Mouse (Mus musculus) heart, embryonic 10.5 days (tissue): Measurements from ENCODE around the gene Dnajc25. TPM values are rescaled to one million over a fixed set of nuclear protein-coding genes. Genes with fewer than 3 reads are reported as not detected.

Source experiments
- DNase-seq: peaks from one replicate; pipeline ENCODE4 v3.0.0-alpha.2; 2017; ENCODE audit warnings: low spot score
- H3K27ac ChIP-seq: fragments of 300-500 bp; sonication (generic); 2 replicates; pipeline ENCODE4 v1.5.1; 2016; ENCODE audit warnings: mild to moderate bottlenecking
- H3K27me3 ChIP-seq: fragments of 300-500 bp; sonication (generic); 2 replicates; pipeline ENCODE4 v1.6.1; 2016; ENCODE audit warnings: mild to moderate bottlenecking; ENCODE audit not compliant: poor library complexity, insufficient read depth, severe bottlenecking
- H3K36me3 ChIP-seq: fragments of 300-500 bp; sonication (generic); 2 replicates; pipeline ENCODE4 v1.6.1; 2016; ENCODE audit warnings: mild to moderate bottlenecking, moderate library complexity
- H3K4me1 ChIP-seq: fragments of 300-500 bp; sonication (generic); 2 replicates; pipeline ENCODE4 v1.6.1; 2016; ENCODE audit warnings: mild to moderate bottlenecking
- H3K4me3 ChIP-seq: fragments of 300-500 bp; sonication (generic); 2 replicates; pipeline ENCODE4 v1.5.1; 2016; ENCODE audit warnings: mild to moderate bottlenecking, moderate library complexity
- H3K9me3 ChIP-seq: fragments of 300-500 bp; sonication (generic); 2 replicates; pipeline ENCODE4 v1.6.1; 2016; ENCODE audit warnings: mild to moderate bottlenecking, moderate library complexity
- WGBS: fragments of 180-500 bp; shearing (Covaris S2); methylation state at CpG from one replicate; pipeline ENCODE4 v1.1.7; 2016; 5-methylcytosine and 5-hydroxymethylcytosine counted together
- polyA plus RNA-seq: library from polyadenylated mRNA; unstranded; fragments of >200 nt; fragmentation: Nextera tagmentation; extraction: Ambion mirVana; gene quantifications from 2 replicates; pipeline ENCODE4 v1.2.1, GENCODE M21; 2016

The Dnajc25 gene
- polyA plus RNA-seq, result 7.4 and 11.4 TPM in 2 replicates

DNA sequence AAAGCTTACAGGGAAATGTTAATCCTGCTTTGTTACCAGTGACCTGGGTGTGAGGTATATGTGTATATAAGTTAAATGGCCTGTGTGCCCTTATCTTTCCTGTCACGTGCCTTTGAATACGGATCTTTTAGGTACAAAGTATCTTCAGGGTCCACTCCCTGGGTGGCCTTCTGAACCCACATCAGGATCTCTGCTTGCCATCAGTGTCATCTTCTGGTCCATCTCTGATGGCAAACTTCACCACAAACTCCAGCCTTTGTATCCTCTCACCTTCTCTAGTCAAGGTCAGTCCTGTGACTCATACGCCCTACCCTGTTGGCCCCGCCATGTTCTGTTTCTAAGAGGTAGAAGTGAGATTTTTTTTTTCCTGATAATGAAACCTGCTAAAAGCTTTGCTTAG, at the start of gene Dnajc25:
Dnajc25 (plus strand) TSS at position 301 of the 400 bp plus-strand sequence.
- no peak within 1 kb of the TSS for H3K4me3 ChIP-seq
- DNase-seq, result no peak
- peaks cover 30% of the 10 kb centered on the region for H3K4me1 ChIP-seq
- H3K36me3 ChIP-seq, result no peaks in the 10 kb centered on the region
- WGBS, result 72% methylated on average over 4 of the region's 4 CpGs
- no peak within 1 kb of the TSS for H3K27ac ChIP-seq
- no peaks in the 10 kb centered on the region for H3K9me3 ChIP-seq
- H3K27me3 ChIP-seq, result peaks cover 23% of the 10 kb centered on the region

DNA sequence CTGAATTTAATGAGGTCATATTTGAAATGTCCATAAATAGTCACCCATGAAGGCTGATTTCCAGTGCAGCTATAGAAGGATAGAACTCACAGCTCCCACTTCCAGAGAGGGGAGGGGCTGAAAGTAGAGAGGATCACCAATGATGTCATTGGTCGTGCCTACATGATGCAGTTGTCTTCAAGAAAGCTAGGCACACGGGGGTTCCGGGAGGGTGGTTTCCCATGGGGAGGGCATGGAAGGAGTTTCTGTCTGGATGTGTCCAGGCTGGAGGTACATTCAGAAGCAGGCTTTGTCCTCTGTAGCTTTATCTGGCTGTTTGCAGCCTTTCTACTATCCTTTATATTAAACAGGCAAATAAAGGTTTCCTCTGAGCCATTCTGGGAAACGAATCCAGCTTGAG, 46.5 kb upstream of the Dnajc25 start:
- H3K4me3 ChIP-seq, result no peak overlapping the region
- 76% methylated on average over 4 of the region's 4 CpGs for WGBS
- H3K27me3 ChIP-seq, result peaks cover 26% of the 10 kb centered on the region
- no peaks in the 10 kb centered on the region for H3K36me3 ChIP-seq
- H3K27ac ChIP-seq, result no peak overlapping the region
- peaks cover 4% of the 10 kb centered on the region; the same call in 1 of the 2 replicates for H3K4me1 ChIP-seq
- peak; percentile 56 for DNase-seq
- no peaks in the 10 kb centered on the region for H3K9me3 ChIP-seq

DNA sequence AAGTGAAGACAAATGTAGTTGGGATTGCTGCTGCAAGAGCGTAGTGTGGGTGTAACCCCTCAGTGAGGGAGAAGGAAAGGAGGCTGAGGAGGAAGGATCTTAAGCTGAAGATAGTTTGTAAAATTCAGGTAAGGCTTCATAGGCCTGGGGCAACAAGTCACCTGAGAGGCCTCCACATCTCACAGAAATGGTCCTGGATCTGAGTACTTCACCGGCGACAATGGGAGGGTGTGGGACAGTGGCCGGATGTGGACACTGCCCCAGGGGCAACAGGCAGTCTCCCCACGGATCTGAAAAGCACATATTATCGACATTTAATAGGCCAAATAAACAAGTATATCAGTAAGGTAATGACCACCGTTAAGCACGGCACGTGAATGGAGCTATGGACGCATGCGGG, 42.2 kb upstream of the Dnajc25 start:
- no peaks in the 10 kb centered on the region for H3K27me3 ChIP-seq
- 86% methylated on average over 11 of the region's 11 CpGs for WGBS

DNA sequence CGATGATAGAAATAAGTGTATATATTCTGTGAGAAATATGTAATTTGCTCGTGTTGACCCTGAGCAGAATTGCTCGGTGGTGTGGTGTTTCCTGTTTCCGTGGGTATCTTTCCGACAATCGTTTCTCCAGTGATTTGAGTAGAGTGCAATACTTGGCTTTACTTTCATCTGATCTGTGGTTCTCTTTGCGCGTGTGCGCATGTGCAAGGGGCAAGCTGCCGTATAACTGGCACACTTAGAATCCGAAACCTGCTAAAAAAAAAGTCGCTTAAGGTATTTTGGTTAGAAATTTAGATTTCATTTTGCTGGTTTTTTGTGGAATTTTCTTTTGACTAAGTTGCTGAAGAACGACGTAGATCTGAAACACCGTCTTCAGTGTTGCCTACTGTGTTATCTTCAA, 33.1 kb upstream of the Dnajc25 start:
- Histone ChIP-seq H3K9me3 (no peaks in the 10 kb centered on the region), H3K4me1 (no peaks in the 10 kb centered on the region), H3K27me3 (no peaks in the 10 kb centered on the region), H3K27ac (no peak overlapping the region), H3K4me3 (no peak overlapping the region), H3K36me3 (no peaks in the 10 kb centered on the region)
- no peak for DNase-seq
- 87% methylated on average over 15 of the region's 15 CpGs for WGBS

More for the DNA sequence above, 42.2 kb upstream of the Dnajc25 start:
- Histone ChIP-seq H3K4me3 (no peak overlapping the region), H3K27ac (no peak overlapping the region), H3K4me1 (no peaks in the 10 kb centered on the region), H3K36me3 (no peaks in the 10 kb centered on the region), H3K9me3 (no peaks in the 10 kb centered on the region)
- DNase-seq, result peak; percentile 68

DNA sequence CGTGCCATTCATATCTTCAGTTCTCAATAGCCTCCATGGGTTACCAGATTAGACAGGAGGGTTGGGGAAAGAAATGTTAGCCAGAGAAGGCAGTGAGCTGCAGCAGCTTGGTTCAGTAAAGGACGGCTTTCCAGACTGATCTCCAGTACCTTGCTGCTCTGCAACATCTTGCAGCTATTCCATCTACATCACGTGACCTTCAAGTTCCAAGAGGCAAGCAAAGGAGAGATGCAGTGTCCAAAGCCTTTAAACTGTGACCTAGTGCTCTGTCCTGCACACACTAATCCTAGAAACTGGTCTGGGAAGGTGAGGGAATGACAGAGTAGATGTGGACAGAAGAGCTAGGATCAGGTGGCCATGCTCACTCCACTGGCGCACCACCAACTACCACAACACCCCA, 31.6 kb upstream of the Dnajc25 start:
- no peaks in the 10 kb centered on the region for H3K4me1 ChIP-seq
- 82% methylated on average over 4 of the region's 4 CpGs for WGBS
- H3K27me3 ChIP-seq, result no peaks in the 10 kb centered on the region
- no peaks in the 10 kb centered on the region for H3K36me3 ChIP-seq
- H3K9me3 ChIP-seq, result no peaks in the 10 kb centered on the region
- DNase-seq, result no peak
- H3K4me3 ChIP-seq, result no peak overlapping the region
- H3K27ac ChIP-seq, result no peak overlapping the region

DNA sequence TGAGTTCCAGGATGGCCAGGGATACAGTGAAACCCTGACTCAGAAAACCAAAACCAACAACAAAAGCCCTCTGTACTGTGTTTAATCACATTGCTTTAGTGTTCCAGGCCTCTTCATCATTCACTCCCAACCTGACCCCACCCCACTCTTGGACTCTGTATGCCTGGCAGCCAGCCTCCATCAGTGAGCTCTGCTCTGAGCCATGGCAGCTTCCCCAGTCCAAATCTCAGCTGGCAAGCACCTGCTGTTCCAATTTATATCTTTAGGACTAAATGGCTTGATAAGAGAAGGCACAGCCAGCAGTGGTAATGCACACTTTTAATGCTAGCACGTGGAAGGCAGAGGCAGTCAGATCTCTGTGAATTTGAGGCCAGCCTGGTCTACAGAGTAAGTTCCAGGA, 29.7 kb upstream of the Dnajc25 start:
- H3K4me1 ChIP-seq, result no peaks in the 10 kb centered on the region
- H3K4me3 ChIP-seq, result no peak overlapping the region
- no peak for DNase-seq
- H3K27ac ChIP-seq, result no peak overlapping the region
- no peaks in the 10 kb centered on the region for H3K36me3 ChIP-seq
- H3K9me3 ChIP-seq, result no peaks in the 10 kb centered on the region
- 83% methylated on average over 1 of the region's 1 CpGs for WGBS
- H3K27me3 ChIP-seq, result no peaks in the 10 kb centered on the region

DNA sequence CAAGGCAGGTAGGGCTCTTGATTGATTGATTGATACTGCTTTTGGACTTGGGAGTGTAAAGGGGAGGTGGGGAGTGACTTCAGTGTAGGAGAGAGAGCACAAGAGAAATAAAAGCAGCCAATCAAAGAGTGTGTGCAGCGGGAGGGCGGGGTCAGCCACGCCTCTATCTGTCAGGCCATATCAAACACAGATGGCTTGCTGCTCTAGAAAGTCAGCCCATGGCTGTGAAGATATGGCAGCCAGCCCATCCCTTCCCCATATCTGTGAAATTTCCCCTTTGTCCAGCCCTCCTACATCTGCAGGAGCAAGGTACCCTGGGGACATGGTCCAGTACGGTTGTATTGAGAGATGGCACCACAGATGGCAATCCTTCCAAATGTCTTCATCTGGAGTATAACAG, 24.2 kb upstream of the Dnajc25 start:
- no peaks in the 10 kb centered on the region for H3K4me1 ChIP-seq

DNA sequence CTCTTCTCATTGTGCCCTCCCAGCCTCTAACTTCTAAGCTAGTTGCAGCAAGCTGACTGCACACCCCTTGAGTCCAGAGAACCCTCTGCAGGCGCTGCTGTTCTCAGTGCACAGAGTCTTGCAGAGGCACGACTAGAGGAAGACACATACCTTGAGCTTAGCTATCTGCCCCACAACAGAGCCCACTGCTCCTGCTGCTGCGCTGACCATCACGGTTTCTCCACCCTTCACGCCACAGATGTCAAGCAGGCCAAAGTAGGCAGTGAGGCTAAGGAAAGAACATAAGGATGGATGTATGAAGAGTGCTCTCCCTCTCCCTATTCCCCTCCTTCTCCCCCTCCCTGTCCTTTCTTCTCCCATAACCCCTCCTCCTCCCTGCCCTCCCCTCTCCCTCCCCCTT, 19.2 kb upstream of the Dnajc25 start:
- Histone ChIP-seq H3K36me3 (peaks cover 9% of the 10 kb centered on the region; the same call in 1 of the 2 replicates), H3K4me3 (no peak overlapping the region), H3K4me1 (no peaks in the 10 kb centered on the region), H3K9me3 (no peaks in the 10 kb centered on the region), H3K27ac (no peak overlapping the region), H3K27me3 (no peaks in the 10 kb centered on the region)
- WGBS, result 79% methylated on average over 5 of the region's 5 CpGs
- peak; percentile 62 for DNase-seq

More for the DNA sequence above, 24.2 kb upstream of the Dnajc25 start:
- no peaks in the 10 kb centered on the region for H3K9me3 ChIP-seq
- DNase-seq, result peak; percentile 74
- H3K27me3 ChIP-seq, result no peaks in the 10 kb centered on the region
- no peak overlapping the region for H3K27ac ChIP-seq
- WGBS, result 70% methylated on average over 4 of the region's 4 CpGs
- peaks cover 10% of the 10 kb centered on the region; the same call in 1 of the 2 replicates for H3K36me3 ChIP-seq
- H3K4me3 ChIP-seq, result no peak overlapping the region

DNA sequence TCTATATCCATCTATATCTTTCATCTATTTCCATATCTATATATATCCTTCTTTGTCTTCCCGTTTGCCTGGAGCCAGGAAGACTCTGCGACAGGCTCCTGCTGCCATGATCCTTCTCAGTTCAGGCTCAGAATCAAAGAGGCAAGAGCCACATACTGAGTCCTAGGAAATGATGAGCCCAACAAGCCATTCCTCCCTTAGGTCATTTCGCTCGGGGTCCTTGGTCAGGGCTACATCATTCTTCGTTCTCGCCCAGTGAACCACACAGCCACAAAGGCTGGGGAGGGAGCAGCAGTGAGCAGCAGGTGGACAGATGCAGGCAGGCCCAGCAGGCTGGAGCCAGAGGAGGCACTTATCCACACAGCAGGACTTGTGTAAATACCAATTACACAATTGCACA, 13.4 kb upstream of the Dnajc25 start:
- H3K4me3 ChIP-seq, result no peak overlapping the region
- 79% methylated on average over 6 of the region's 6 CpGs for WGBS
- no peaks in the 10 kb centered on the region for H3K27me3 ChIP-seq
- H3K36me3 ChIP-seq, result no peaks in the 10 kb centered on the region
- no peak overlapping the region for H3K27ac ChIP-seq
- H3K9me3 ChIP-seq, result no peaks in the 10 kb centered on the region
- peaks cover 5% of the 10 kb centered on the region; the same call in 1 of the 2 replicates for H3K4me1 ChIP-seq
- peak; percentile 59 for DNase-seq

DNA sequence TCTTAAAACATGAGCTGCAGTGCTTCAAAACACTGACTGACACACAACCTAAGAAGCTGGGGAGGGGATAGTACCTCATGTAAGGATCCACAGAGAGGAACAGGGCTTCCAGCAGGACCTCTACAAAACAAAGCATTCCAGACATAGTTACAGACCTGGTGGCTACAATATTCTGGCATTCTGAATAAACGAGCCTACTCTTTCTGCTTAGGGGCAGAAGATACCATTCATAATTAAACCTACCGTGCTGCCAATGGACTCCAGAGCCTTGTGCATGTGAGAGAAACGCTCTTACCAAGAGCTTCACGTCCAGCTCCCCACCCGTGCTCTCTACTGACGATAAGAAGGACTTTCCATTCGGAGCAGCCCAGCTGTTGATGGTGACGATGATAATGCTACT, 12.1 kb upstream of the Dnajc25 start:
- Histone ChIP-seq H3K36me3 (no peaks in the 10 kb centered on the region), H3K27me3 (no peaks in the 10 kb centered on the region), H3K4me3 (no peak overlapping the region), H3K27ac (no peak overlapping the region), H3K9me3 (no peaks in the 10 kb centered on the region), H3K4me1 (peaks cover 14% of the 10 kb centered on the region; the same call in 1 of the 2 replicates)
- WGBS, result 80% methylated on average over 8 of the region's 8 CpGs
- DNase-seq, result no peak

DNA sequence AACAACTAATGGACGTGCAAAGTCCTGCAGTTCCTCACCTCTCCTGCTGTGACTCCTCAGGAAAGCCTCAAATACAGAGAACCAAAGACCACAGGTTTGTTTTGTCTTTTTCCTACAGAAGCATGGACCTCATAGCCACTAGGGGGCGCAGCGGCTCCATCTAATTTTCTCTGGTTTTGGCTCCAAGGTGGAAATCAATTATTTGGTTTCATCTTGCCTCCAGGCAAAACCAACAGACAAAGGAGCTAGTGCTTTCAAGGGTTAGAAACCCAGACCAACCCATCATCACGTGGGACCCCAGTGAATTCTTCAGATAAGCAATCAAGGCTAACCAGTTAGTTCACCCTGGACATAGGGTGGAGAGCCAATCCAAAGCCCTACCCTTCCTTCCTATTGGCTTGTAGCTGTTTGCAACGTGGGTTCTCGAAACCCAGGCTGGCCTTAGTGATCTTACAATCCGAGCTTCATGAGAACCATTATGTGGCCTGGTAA, 9.7 kb upstream of the Dnajc25 start:
- no peak overlapping the region for H3K4me3 ChIP-seq
- WGBS, result 17% methylated on average over 7 of the region's 7 CpGs

DNA sequence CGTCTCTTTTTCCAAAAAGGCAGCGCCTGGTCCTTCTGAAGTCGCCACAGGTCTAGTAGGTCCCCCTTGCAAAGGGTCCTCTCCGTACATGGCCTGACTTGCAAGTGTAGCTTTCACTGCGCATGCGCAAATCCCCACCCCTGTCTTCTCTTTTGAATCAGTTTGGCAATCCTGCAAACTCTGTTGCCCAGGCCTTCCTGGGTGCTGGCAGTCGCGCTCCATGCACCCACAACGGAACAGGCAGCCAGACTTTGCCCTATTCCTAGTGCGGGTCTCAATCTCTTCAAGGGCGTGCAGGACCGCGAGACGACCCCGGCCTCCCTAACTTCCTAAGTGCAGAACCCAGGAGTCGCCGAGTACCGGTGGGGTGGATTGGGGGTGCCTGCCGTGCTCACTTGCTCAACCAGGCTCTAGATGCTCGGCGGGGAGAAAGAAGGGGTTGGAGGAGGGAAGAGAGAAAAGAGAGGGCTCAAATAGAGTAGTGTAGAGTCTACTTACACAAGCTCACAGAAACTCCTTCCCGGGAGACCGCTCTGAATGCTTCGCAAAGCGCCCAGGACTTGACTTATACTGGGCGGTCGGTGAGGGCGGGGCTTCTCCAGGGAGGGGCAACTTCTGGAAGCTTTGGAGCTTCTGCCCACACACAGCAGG, 8.2 kb upstream of the Dnajc25 start, which contains the start of gene Ptgr1:
Ptgr1 (minus strand) TSS at position 580 of the 651 bp plus-strand sequence.
- peak within 1 kb of the TSS; percentile 78 for H3K4me3 ChIP-seq
- peak within 1 kb of the TSS; percentile 79 for H3K27ac ChIP-seq
- peaks cover 20% of the 10 kb centered on the region for H3K4me1 ChIP-seq
- peak; percentile 92 for DNase-seq
- H3K36me3 ChIP-seq, result no peaks in the 10 kb centered on the region
- WGBS, result under 1% methylated on average over 28 of the region's 28 CpGs
- H3K9me3 ChIP-seq, result no peaks in the 10 kb centered on the region
- peaks cover 14% of the 10 kb centered on the region for H3K27me3 ChIP-seq

More for the DNA sequence above, 9.7 kb upstream of the Dnajc25 start:
- peak; percentile 84 for DNase-seq
- Histone ChIP-seq H3K9me3 (no peaks in the 10 kb centered on the region), H3K4me1 (peaks cover 14% of the 10 kb centered on the region; the same call in 1 of the 2 replicates), H3K27ac (no peak overlapping the region), H3K27me3 (peaks cover 9% of the 10 kb centered on the region), H3K36me3 (no peaks in the 10 kb centered on the region)

DNA sequence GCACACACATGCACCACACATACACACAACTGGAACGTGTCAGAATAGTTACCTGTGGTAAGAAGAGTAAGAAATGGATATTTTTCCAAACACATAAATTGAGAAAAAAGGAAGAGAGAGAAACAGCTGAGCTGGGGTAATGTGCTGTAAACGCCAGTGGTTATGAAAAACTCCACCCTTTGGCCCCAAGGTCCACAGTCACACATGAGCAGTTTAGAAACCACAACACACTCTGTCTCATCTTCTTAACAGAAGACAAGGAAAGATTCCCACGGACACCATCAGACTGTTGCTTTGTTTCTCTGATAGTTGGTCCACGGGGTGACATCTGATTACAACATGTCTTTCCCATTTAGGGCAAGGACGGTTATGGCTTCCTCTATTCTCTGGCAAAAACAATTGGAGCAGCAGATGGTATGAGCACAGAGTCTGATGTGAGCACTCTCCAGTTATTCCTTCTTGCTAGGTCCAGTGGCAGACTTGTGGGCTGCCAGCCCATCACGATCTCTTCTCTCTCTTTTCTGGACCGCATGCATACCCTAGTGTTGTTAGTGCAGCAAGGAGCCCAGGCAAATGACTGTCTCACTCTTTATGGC, 5.5 kb upstream of the Dnajc25 start:
- H3K9me3 ChIP-seq, result no peaks in the 10 kb centered on the region
- H3K27me3 ChIP-seq, result peaks cover 27% of the 10 kb centered on the region
- no peak for DNase-seq
- no peaks in the 10 kb centered on the region for H3K36me3 ChIP-seq
- H3K4me1 ChIP-seq, result peaks cover 28% of the 10 kb centered on the region
- no peak overlapping the region for H3K4me3 ChIP-seq
- no peak overlapping the region for H3K27ac ChIP-seq
- 80% methylated on average over 7 of the region's 7 CpGs for WGBS
